Mouse (Mus musculus) ES-E14 (cell line): ENCODE results near the gene Lysmd3. TPM values are rescaled to one million over a fixed set of nuclear protein-coding genes. Genes with fewer than 3 reads are reported as not detected.

Experiments used
- DNase-seq: peaks from one replicate; pipeline ENCODE4 v3.0.0-alpha.2; 2013; ENCODE audit warnings: low read depth, low spot score
- H3K27ac ChIP-seq: 2 replicates; pipeline ENCODE4 v1.5.1; 2012; ENCODE audit warnings: low read depth, mild to moderate bottlenecking, low read length, moderate library complexity, mixed read lengths; ENCODE audit not compliant: poor library complexity, insufficient read depth, severe bottlenecking
- H3K36me3 ChIP-seq: 2 replicates; pipeline ENCODE4 v1.6.1; 2012; ENCODE audit warnings: mild to moderate bottlenecking, low read length, moderate library complexity, mixed read lengths; ENCODE audit not compliant: control insufficient read depth, poor library complexity, insufficient read depth, severe bottlenecking
- H3K4me1 ChIP-seq, 2 experiments: fragments of 150-350 bp in 1 of 2; sonication (generic) in 1 of 2; 2 replicates each; pipeline ENCODE4 v1.6.1; 2012; ENCODE audit warnings: low read length in 2 of 2, mild to moderate bottlenecking in 1 of 2, mixed read lengths in 1 of 2; ENCODE audit not compliant: control insufficient read depth in 2 of 2, insufficient read depth in 2 of 2, poor library complexity in 1 of 2
- H3K4me3 ChIP-seq, 2 experiments: fragments of 150-350 bp in 1 of 2; sonication (generic) in 1 of 2; 2 replicates each; pipeline ENCODE4 v1.5.1; 2012; ENCODE audit warnings: low read length in 2 of 2, low read depth in 1 of 2, mild to moderate bottlenecking in 1 of 2, mixed read lengths in 1 of 2; ENCODE audit not compliant: insufficient read depth in 1 of 2, poor library complexity in 1 of 2, severe bottlenecking in 1 of 2
- H3K9ac ChIP-seq: 2 replicates; pipeline ENCODE4 v1.6.1; 2012; ENCODE audit warnings: low read depth, mild to moderate bottlenecking, low read length, mixed read lengths; ENCODE audit not compliant: poor library complexity, insufficient read depth, severe bottlenecking
- H3K9me3 ChIP-seq: fragments of 150-350 bp; sonication (generic); 2 replicates; pipeline ENCODE4 v1.6.1; 2012; ENCODE audit warnings: low read depth, mild to moderate bottlenecking, low read length; ENCODE audit not compliant: control insufficient read depth, insufficient read depth
- CHD2 ChIP-seq: IDR thresholded peaks from 2 replicates; pipeline ENCODE4 v1.6.1; 2014; ENCODE audit warnings: mild to moderate bottlenecking, low read depth, low read length, inconsistent platforms
- HCFC1 ChIP-seq: IDR thresholded peaks from 2 replicates; pipeline ENCODE4 v1.6.1; 2012; ENCODE audit warnings: low read length, inconsistent platforms, borderline replicate concordance; ENCODE audit not compliant: insufficient read depth
- MAFK ChIP-seq: IDR thresholded peaks from 2 replicates; pipeline ENCODE4 v1.6.1; 2014; ENCODE audit warnings: mild to moderate bottlenecking, low read depth, low read length, inconsistent platforms; ENCODE audit not compliant: insufficient read depth
- ZC3H11A ChIP-seq: IDR thresholded peaks from 2 replicates; pipeline ENCODE4 v1.6.1; 2012; ENCODE audit warnings: low read depth, mild to moderate bottlenecking, inconsistent platforms, low read length, borderline replicate concordance
- ZNF384 ChIP-seq: IDR thresholded peaks from 2 replicates; pipeline ENCODE4 v1.6.1; 2012; ENCODE audit warnings: low read depth, low read length, inconsistent platforms
- in situ Hi-C, 2 experiments: fragments of 600-800 bp; cut with MboI; formaldehyde crosslinking; loops; one replicate each; pipeline ENCODE4 v1.15.1; 2025; ENCODE audit warnings: low sequenced_read_pairs in 2 of 2, inconsistent platforms in 1 of 2; ENCODE audit not compliant: unreplicated experiment in 2 of 2
- total RNA-seq: library from RNA; depleted of rRNA; stranded (reverse); fragments of 300-350 nt; gene quantifications from 2 replicates; pipeline ENCODE4 v1.2.3, GENCODE M21; 2012

Gene Lysmd3
- total RNA-seq, 1 experiment = 21.2 TPM

DNA sequence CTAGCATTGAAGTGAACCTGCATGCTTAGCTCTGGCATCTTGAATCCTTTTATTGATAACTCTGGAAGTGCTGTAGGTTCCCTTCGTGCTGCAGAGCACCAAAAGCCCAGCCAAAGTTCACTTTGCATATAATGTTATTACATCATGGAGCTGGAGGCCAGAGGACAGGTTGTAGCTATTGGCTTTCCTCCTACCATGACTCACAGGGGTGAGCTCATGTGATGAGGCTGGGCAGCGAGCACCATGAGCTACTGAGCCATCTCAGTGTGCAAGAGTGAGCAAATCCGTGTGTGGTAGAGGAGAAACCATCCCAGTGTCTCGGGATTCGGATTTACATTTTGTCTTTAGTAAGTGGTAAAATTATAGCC lies 6.9 kb downstream of the Lysmd3 start:
- Histone ChIP-seq H3K4me1 (no peaks in the 10 kb centered on the region), H3K36me3 (peaks cover 5% of the 10 kb centered on the region), H3K27ac (no peak overlapping the region), H3K9me3 (no peaks in the 10 kb centered on the region), H3K9ac (no peak overlapping the region), H3K4me3 (no peak overlapping the region)
- TF ChIP-seq ZC3H11A (no peak), CHD2 (no peak), HCFC1 (no peak), MAFK (no peak), ZNF384 (no peak)
- in situ Hi-C loops = no loop called here
- DNase-seq = no peak

DNA sequence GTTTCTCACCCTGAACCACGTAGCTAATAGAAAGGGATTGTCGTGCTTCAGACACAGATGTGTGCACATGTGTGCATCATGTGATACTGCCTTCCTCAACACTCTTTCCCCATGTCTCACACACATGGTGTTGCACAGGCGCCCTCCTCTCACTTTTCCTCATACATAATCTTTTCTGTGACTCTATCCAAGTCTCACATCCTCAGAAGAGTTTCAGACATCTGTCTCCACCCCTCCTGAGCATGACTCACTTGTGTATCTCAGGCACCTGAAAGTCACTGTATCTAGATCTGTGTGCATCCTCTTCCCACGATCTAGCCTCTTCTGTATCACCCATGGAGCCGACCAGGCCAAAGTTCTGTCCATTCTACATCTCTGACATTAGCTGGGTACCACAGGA lies 10.2 kb downstream of the Lysmd3 start:
- TF ChIP-seq CHD2 = no peak
- no peak for TF ChIP-seq ZNF384
- no peak for TF ChIP-seq ZC3H11A
- TF ChIP-seq HCFC1 = no peak
- TF ChIP-seq MAFK = no peak
- Histone ChIP-seq H3K27ac (no peak overlapping the region), H3K9ac (no peak overlapping the region), H3K4me1 (no peaks in the 10 kb centered on the region), H3K9me3 (no peaks in the 10 kb centered on the region), H3K4me3 (no peak overlapping the region), H3K36me3 (peaks cover 6% of the 10 kb centered on the region; the same call in 1 of the 2 replicates)
- no peak for DNase-seq
- in situ Hi-C loops = no loop called here

DNA sequence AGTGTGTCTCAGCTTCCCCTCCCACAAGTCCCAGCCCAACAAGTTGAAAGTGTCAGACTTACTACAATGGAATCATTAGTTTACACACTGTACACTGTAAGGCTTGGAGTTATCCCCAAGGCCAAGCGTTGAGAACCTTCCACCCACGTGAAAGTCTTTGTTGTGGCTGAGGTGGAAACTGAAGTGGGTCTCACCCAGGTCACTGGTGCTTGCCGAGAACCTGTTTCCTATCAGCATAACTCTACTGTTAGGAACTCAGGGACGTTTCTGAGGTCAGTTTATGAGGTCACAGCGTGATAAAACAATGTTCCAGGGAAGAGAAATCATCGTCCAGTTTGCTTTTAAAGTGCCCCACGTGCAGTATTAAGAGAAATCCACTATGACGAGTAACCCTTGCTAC lies 17.9 kb downstream of the Lysmd3 start:
- DNase-seq = no peak
- Histone ChIP-seq H3K9ac (no peak overlapping the region), H3K9me3 (no peaks in the 10 kb centered on the region), H3K4me1 (no peaks in the 10 kb centered on the region), H3K36me3 (peaks cover 16% of the 10 kb centered on the region), H3K27ac (no peak overlapping the region), H3K4me3 (no peak overlapping the region)
- in situ Hi-C loops = no loop called here
- TF ChIP-seq CHD2 = no peak
- TF ChIP-seq MAFK = no peak
- TF ChIP-seq HCFC1 = no peak

DNA sequence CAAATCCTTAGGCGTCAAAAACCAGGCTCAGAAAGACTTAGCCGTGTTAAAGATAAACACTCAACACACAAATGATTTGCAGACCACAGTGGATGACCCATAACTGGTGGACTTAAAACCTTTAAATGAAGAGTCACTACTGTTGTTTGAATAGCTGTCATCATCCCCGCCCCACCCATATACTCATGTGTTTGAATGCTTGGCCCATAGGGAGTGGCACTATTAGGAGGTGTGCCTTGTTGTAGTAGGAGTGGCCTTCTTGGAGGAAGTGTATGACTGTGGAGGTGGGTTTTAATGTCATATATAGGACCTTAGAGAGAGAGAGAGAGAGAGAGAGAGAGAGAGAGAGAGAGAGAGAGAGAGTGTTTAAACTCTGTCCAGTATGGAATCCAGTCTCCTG lies 25.6 kb downstream of the Lysmd3 start:
- Histone ChIP-seq H3K9me3 (no peaks in the 10 kb centered on the region), H3K4me3 (no peak overlapping the region), H3K36me3 (peaks cover 14% of the 10 kb centered on the region), H3K9ac (no peak overlapping the region), H3K4me1 (0 out of 4 replicates have a peak, but pooled peaks cover 0 to 3% of the 10 kb centered on the region in 2 experiments), H3K27ac (no peak overlapping the region)
- in situ Hi-C loops = no loop called here
- DNase-seq = no peak
- TF ChIP-seq ZC3H11A (no peak), ZNF384 (no peak), MAFK (no peak), CHD2 (no peak), HCFC1 (no peak)

DNA sequence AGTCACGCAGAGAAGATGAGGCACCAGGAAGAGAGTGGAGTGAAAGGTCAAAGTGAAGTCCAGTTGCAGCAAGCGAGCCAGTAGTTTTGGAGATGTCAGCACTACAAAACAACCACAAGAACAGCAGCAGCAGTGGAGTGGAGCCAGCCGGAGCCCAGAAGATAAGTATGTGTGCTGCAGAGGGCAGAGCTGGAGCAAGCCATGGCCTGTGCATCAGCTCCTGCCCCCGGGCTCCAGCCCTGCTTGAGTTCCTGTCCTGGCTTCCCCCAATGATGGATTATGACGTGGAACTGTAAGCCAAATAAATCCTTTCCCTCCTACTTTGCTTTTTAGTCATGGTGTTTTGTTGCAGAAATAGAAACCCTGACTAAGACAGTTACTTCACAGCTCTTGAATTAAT lies 26.8 kb downstream of the Lysmd3 start:
- no peak overlapping the region for H3K9ac ChIP-seq
- H3K27ac ChIP-seq = no peak overlapping the region
- no peak for DNase-seq
- H3K4me1 ChIP-seq = 0 out of 4 replicates have a peak, but pooled peaks cover 0 to 3% of the 10 kb centered on the region in 2 experiments
- no peak overlapping the region for H3K4me3 ChIP-seq
- H3K36me3 ChIP-seq = peaks cover 13% of the 10 kb centered on the region
- H3K9me3 ChIP-seq = no peaks in the 10 kb centered on the region
- in situ Hi-C loops = no loop called here
- TF ChIP-seq ZNF384 (no peak), HCFC1 (no peak), ZC3H11A (no peak), MAFK (no peak), CHD2 (no peak)
